In the genomic region with DNA sequence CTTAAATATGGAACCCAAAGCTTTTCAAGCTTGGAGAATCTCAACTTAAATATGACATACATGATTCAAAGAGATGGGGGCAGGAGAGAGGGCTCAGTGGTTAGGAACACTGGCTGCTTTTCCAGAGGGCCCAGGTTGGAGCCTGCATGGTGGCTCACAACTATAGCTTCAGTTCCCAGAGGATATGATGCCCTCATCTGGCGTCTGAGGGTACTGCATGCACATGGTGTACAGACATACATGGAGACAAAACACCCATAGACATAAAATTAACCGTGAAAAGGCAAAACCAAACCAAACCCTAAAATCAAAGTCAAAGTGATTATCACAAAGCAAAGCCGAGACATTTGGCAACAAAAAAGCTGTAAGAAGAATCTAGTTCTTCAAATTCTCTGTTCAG, we compare ENCODE assay signal across 8 mouse cellular contexts. TPM values are rescaled to one million over a fixed set of nuclear protein-coding genes. Genes with fewer than 3 reads are reported as not detected.
A peak's percentile ranks its signal among the peaks of the same experiment; 100 is the strongest.
DNase-seq lines count a peak whose midpoint lies in the region; ATAC-seq lines count a peak whose summit lies in the region.

No protein-coding gene starts in this region.

- H3K36me3 ChIP-seq in midbrain, embryonic 10.5 days: no peaks in the 10 kb centered on the region
- no peaks in the 10 kb centered on the region for H3K36me3 ChIP-seq in midbrain, embryonic 13.5 days

- peak; percentile 67 for DNase-seq in embryo, embryonic 10 days (ENCODE audit: low spot score)
- no peak for DNase-seq in embryo, embryonic 9.5 days (ENCODE audit: extremely low spot score)
- DNase-seq in midbrain, embryonic 10.5 days (ENCODE audit: low spot score): peak; percentile 30
- DNase-seq in cerebellum, adult 9-11 months: peak; percentile 55
- peak; percentile 28 to 61 for DNase-seq in left cerebral cortex, postnatal 10 days (ENCODE audit: extremely low spot score in 1 of 2, low spot score in 2 of 2)
- DNase-seq in right cerebral cortex, postnatal 4 days: peak; percentile 83

- WGBS in midbrain, embryonic 10.5 days: 82% methylated on average over 3 of the region's 3 CpGs
- WGBS in midbrain, embryonic 13.5 days: 75% methylated on average over 3 of the region's 3 CpGs

- H3K4me1 ChIP-seq in midbrain, embryonic 10.5 days: peaks cover 17% of the 10 kb centered on the region
- peaks cover 17% of the 10 kb centered on the region for H3K4me1 ChIP-seq in midbrain, embryonic 13.5 days (replicated peaks)

- ATAC-seq in midbrain, embryonic 13.5 days: no peak
- ATAC-seq in inflammation-experienced regulatory T-cells, adult 6 months: no peak

- no peaks in the 10 kb centered on the region for H3K9me3 ChIP-seq in midbrain, embryonic 10.5 days (replicated peaks)
- no peaks in the 10 kb centered on the region for H3K9me3 ChIP-seq in midbrain, embryonic 13.5 days

- H3K4me3 ChIP-seq in midbrain, embryonic 10.5 days: no peak overlapping the region
- no peak overlapping the region for H3K4me3 ChIP-seq in midbrain, embryonic 13.5 days (replicated peaks)

- intact Hi-C loops in left cerebral cortex, postnatal 10 days (cut with DNase I): no loop called here

- H3K9ac ChIP-seq in midbrain, embryonic 13.5 days (replicated peaks): no peak overlapping the region

- H3K4me2 ChIP-seq in midbrain, embryonic 13.5 days (replicated peaks): no peak overlapping the region

- H3K27me3 ChIP-seq in midbrain, embryonic 10.5 days (ENCODE audit: low read depth, poor library complexity, severe bottlenecking): peaks cover 44% of the 10 kb centered on the region
- H3K27me3 ChIP-seq in midbrain, embryonic 13.5 days: peaks cover 15% of the 10 kb centered on the region; the same call in 1 of the 2 replicates

- H3K27ac ChIP-seq in midbrain, embryonic 10.5 days (replicated peaks): no peak overlapping the region
- no peak overlapping the region for H3K27ac ChIP-seq in midbrain, embryonic 13.5 days

RNA-seq across cellular contexts. Expression of a gene that starts 1.6 kb away (rescaled TPM):
- 3.8 and 5.0 TPM in 2 replicates for polyA plus RNA-seq in midbrain, embryonic 10.5 days (2016; fragmentation: Nextera tagmentation; extraction: Ambion mirVana)
- 15.7 and 16.5 TPM in 2 replicates for polyA plus RNA-seq in midbrain, embryonic 13.5 days (2015; fragmentation: Nextera tagmentation; extraction: Ambion mirVana)
- total RNA-seq in left cerebral cortex, postnatal 10 days (2021): 10 to 100 TPM; 20.8 to 21.8 TPM
- under 1 TPM in 2 of 3 experiments, not detected in 1; 0.14 to 0.51 TPM for polyA plus RNA-seq in inflammation-experienced regulatory T-cells, adult 6 months (2017; shearing (Covaris generic))

RNA-seq across cellular contexts. Expression of a gene that starts 46.0 kb away (rescaled TPM):
- 18.1 and 20.1 TPM in 2 replicates for polyA plus RNA-seq in midbrain, embryonic 10.5 days (2016; fragmentation: Nextera tagmentation; extraction: Ambion mirVana)
- polyA plus RNA-seq in midbrain, embryonic 13.5 days (2015; fragmentation: Nextera tagmentation; extraction: Ambion mirVana): 25.4 and 27.6 TPM in 2 replicates
- total RNA-seq in left cerebral cortex, postnatal 10 days (2021): 10 to 100 TPM; 59.6 to 73.9 TPM
- polyA plus RNA-seq in inflammation-experienced regulatory T-cells, adult 6 months (2017; shearing (Covaris generic)): 10 to 100 TPM; 11.2 to 16.4 (median 12.4) TPM

RNA-seq across cellular contexts. Expression of a gene that starts 48.5 kb away (rescaled TPM):
- 2.7 and 2.8 TPM in 2 replicates for polyA plus RNA-seq in midbrain, embryonic 10.5 days (2016; fragmentation: Nextera tagmentation; extraction: Ambion mirVana)
- polyA plus RNA-seq in midbrain, embryonic 13.5 days (2015; fragmentation: Nextera tagmentation; extraction: Ambion mirVana): 5.1 and 7.8 TPM in 2 replicates
- total RNA-seq in left cerebral cortex, postnatal 10 days (2021): 10 to 100 TPM; 25.9 to 26.2 TPM
- polyA plus RNA-seq in inflammation-experienced regulatory T-cells, adult 6 months (2017; shearing (Covaris generic)): 1 to 10 TPM in 1 of 3 experiments, under 1 TPM in 2; 0.62 to 2.9 (median 0.87) TPM
